Mouse (Mus musculus) B cell, adult 67 days (primary cell): ENCODE results near the gene Dclre1a. TPM values are rescaled to one million over a fixed set of nuclear protein-coding genes. Genes with fewer than 3 reads are reported as not detected.

Experiments
- total RNA-seq, 2 experiments: library from RNA; stranded (reverse); gene quantifications; 4 replicates each; pipeline ENCODE4 v1.2.4; 2023

Dclre1a gene
- 1 to 10 TPM; 4.2 to 4.6 TPM for total RNA-seq

DNA sequence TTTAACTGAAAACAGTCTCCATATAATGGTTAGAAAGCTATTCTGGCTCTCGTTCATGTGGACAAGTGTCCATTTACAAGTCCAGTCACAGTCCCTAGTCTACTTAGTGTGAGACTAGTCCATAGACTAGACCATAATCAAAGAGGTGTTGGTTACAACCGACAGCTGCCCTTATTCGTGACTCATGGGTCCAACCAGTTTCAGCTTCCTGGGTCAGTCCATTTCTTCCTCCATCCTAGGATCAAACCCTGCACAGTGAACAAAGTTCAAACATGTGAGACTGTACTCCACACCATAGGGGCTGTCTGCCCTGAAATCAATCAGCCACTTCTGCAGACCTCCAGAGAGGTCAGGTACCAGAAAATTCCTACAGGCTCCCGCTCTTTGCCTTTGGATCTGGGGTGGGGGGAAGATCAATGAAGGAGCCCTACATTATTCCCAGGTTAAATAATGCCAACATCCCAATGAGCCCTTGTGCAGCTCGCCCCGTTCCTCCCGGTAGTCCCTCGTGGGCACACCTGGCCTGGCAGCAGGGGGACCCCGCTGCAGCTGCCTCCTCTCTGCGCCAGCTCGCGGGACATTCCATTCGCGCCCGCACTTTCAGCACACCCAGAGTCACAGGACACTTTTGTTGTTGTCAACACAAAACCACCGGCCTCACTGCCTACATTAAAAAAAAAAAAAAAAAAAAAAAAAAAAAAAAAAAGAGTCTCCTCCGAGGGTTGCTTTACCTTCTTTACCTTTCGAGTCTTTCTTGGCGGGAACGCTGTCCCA lies at the start of gene Dclre1a:
Gene Dclre1a (minus strand): TSS at position 767 of the 774 bp plus-strand sequence.

DNA sequence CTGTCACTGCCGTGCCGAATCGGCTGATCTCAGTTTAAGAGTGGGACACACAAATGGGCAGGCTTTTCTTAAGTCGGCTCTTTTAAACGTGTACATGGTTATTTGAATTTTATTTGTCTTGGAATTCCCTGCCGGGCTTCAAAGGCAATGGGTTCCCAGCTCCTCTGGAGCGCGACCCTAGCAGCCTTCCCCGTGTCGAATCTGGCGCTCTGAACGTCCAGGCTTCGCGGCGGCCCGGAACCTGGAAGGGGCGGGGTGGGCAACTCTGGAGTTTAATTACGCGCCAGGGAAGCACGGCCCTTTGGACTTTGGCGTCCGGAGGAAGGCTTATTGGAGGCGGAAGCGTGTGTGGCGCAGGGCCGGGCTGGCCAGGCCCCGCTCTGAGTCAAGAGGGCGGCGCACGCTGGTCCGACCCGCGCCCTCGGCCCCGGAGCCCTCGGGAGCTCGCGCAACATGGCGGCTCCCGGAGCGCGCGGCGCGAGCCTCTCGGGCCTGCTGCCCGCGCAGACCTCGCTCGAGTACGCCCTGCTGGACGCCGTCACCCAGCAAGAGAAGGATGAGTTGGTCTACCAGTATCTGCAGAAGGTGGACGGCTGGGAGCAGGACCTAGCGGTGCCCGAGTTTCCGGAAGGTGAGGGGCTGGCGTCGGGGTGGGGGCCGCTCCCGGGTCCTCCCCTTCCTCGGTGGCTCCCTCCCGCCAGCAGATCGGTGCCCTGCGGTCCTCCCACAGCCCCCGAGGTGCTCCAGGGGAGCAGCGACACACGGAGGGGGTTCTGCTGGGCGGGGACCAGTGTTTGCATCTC lies 409 bp upstream of the Dclre1a start, which contains the start of gene Nhlrc2:
Gene Nhlrc2 (plus strand): TSS at position 32 of the 803 bp plus-strand sequence.

Other genes starting within 250 kb of the Dclre1a start
- gene Nrap, start 158.2 kb downstream of the Dclre1a start, total RNA-seq, result not detected
- 10 to 100 TPM; 33.7 to 36.3 TPM for gene Casp7, start 151.1 kb downstream of the Dclre1a start, total RNA-seq
- 1 to 10 TPM; 1.7 to 1.8 TPM for gene Plekhs1, start 86.6 kb downstream of the Dclre1a start, total RNA-seq
- 10 to 100 TPM; 22.2 to 24.5 TPM for gene Nhlrc2, start within 50 bp of the Dclre1a start, total RNA-seq
- not detected for gene Adrb1, start 174.0 kb upstream of the Dclre1a start, total RNA-seq